Mouse (Mus musculus) embryonic facial prominence, embryonic 11.5 days (tissue): ENCODE measurements at regions not wholly inside any gene's neighbourhood (a gene's known extent, or its start where the extent isn't known, plus 50 kb on each side); places are given as distances from the start of the nearest gene placed in this dataset.

Experiments
- ATAC-seq: fragments of 200-750 bp; cut with Nextera tagmentation; replicated peaks from 2 replicates; pipeline ENCODE4 v1.8.0; 2017; ENCODE audit warnings: low read depth; ENCODE audit not compliant: insufficient number of reproducible peaks, low FRiP score, low TSS enrichment
- DNase-seq: peaks from one replicate; pipeline ENCODE4 v3.0.0-alpha.2; 2015; ENCODE audit warnings: low spot score
- H3K27ac ChIP-seq: fragments of 300-500 bp; sonication (generic); replicated peaks from 2 replicates; pipeline ENCODE4 v1.5.1; 2014; ENCODE audit warnings: mild to moderate bottlenecking, low read depth, low read length, control low read depth
- H3K27me3 ChIP-seq: fragments of 300-500 bp; sonication (generic); 2 replicates; pipeline ENCODE4 v1.6.1; 2014; ENCODE audit warnings: mild to moderate bottlenecking, low read length, moderate library complexity, mixed read lengths; ENCODE audit not compliant: control insufficient read depth, insufficient read depth
- H3K36me3 ChIP-seq: fragments of 300-500 bp; sonication (generic); replicated peaks from 2 replicates; pipeline ENCODE4 v1.6.1; 2014; ENCODE audit warnings: low read depth, mild to moderate bottlenecking, low read length, moderate library complexity, mixed read lengths; ENCODE audit not compliant: control insufficient read depth, insufficient read depth
- H3K4me1 ChIP-seq: fragments of 300-500 bp; sonication (generic); 2 replicates; pipeline ENCODE4 v1.6.1; 2014; ENCODE audit warnings: low read length, mixed read lengths; ENCODE audit not compliant: control insufficient read depth, insufficient read depth
- H3K4me2 ChIP-seq: fragments of 300-500 bp; sonication (generic); 2 replicates; pipeline ENCODE4 v1.6.1; 2014; ENCODE audit warnings: low read depth, mild to moderate bottlenecking, control low read depth, low read length, moderate library complexity
- H3K4me3 ChIP-seq: fragments of 300-500 bp; sonication (generic); 2 replicates; pipeline ENCODE4 v1.5.1; 2014; ENCODE audit warnings: low read depth, low read length, control low read depth
- H3K9ac ChIP-seq: fragments of 300-500 bp; sonication (generic); replicated peaks from 2 replicates; pipeline ENCODE4 v1.6.1; 2014; ENCODE audit warnings: mild to moderate bottlenecking, control low read depth, low read length
- H3K9me3 ChIP-seq: fragments of 300-500 bp; sonication (generic); replicated peaks from 2 replicates; pipeline ENCODE4 v1.6.1; 2016; ENCODE audit warnings: mild to moderate bottlenecking, low read length, inconsistent platforms, mixed read lengths; ENCODE audit not compliant: control insufficient read depth
- WGBS: fragments of 180-500 bp; shearing (Covaris S2); extraction: QIAGEN DNeasy Blood & Tissue Kit; methylation state at CpG from one replicate; pipeline ENCODE4 v1.1.7; 2014; 5-methylcytosine and 5-hydroxymethylcytosine counted together

- WGBS = 89% methylated on average over 7 of the region's 7 CpGs
- no peak for ATAC-seq
These were observed 1098.3 kb upstream of the Cdh9 start for GRCm38 (mm10) chr15:15630283-15630682.

GRCm38 (mm10) chr15:15637130-15637529 lies 1091.4 kb upstream of the Cdh9 start:
- H3K4me3 ChIP-seq = no peak overlapping the region
- no peak overlapping the region for H3K27ac ChIP-seq
- ATAC-seq = peak; percentile 52; the same call in 1 of the 2 replicates
- H3K9ac ChIP-seq = no peak overlapping the region
- H3K27me3 ChIP-seq = no peaks in the 10 kb centered on the region
- no peaks in the 10 kb centered on the region for H3K4me1 ChIP-seq
- no peaks in the 10 kb centered on the region for H3K36me3 ChIP-seq
- WGBS = 57% methylated on average over 2 of the region's 2 CpGs
- no peak overlapping the region for H3K4me2 ChIP-seq
- no peaks in the 10 kb centered on the region for H3K9me3 ChIP-seq
- no peak for DNase-seq

More at GRCm38 (mm10) chr15:15630283-15630682, 1098.3 kb upstream of the Cdh9 start:
- no peak overlapping the region for H3K9ac ChIP-seq
- no peaks in the 10 kb centered on the region for H3K36me3 ChIP-seq
- H3K27ac ChIP-seq = no peak overlapping the region
- H3K4me2 ChIP-seq = no peak overlapping the region
- H3K9me3 ChIP-seq = no peaks in the 10 kb centered on the region
- H3K27me3 ChIP-seq = no peaks in the 10 kb centered on the region
- DNase-seq = no peak
- H3K4me3 ChIP-seq = no peak overlapping the region
- H3K4me1 ChIP-seq = no peaks in the 10 kb centered on the region

- 89% methylated on average over 5 of the region's 5 CpGs for WGBS
These were observed 1079.8 kb upstream of the Cdh9 start for GRCm38 (mm10) chr15:15648734-15649133.

GRCm38 (mm10) chr15:15666744-15667143 lies 1061.8 kb upstream of the Cdh9 start:
- H3K9me3 ChIP-seq = no peaks in the 10 kb centered on the region
- no peak overlapping the region for H3K27ac ChIP-seq
- no peaks in the 10 kb centered on the region for H3K27me3 ChIP-seq
- ATAC-seq (no peak), DNase-seq (no peak)
- H3K4me2 ChIP-seq = no peak overlapping the region
- H3K9ac ChIP-seq = no peak overlapping the region
- no peaks in the 10 kb centered on the region for H3K36me3 ChIP-seq
- no peaks in the 10 kb centered on the region for H3K4me1 ChIP-seq
- no peak overlapping the region for H3K4me3 ChIP-seq

More at GRCm38 (mm10) chr15:15648734-15649133, 1079.8 kb upstream of the Cdh9 start:
- Histone ChIP-seq H3K4me2 (no peak overlapping the region), H3K4me1 (no peaks in the 10 kb centered on the region), H3K36me3 (no peaks in the 10 kb centered on the region), H3K4me3 (no peak overlapping the region), H3K9me3 (no peaks in the 10 kb centered on the region), H3K27me3 (no peaks in the 10 kb centered on the region), H3K27ac (no peak overlapping the region), H3K9ac (no peak overlapping the region)
- DNase-seq = no peak
- ATAC-seq = no peak

- WGBS = 52% methylated on average over 2 of the region's 2 CpGs
- ATAC-seq (no peak), DNase-seq (peak; percentile 40)
- no peaks in the 10 kb centered on the region for H3K27me3 ChIP-seq
- H3K27ac ChIP-seq = no peak overlapping the region
- no peaks in the 10 kb centered on the region for H3K9me3 ChIP-seq
- no peak overlapping the region for H3K9ac ChIP-seq
- no peaks in the 10 kb centered on the region for H3K4me1 ChIP-seq
- H3K4me3 ChIP-seq = no peak overlapping the region
- H3K4me2 ChIP-seq = no peak overlapping the region
- no peaks in the 10 kb centered on the region for H3K36me3 ChIP-seq
These were observed 1035.8 kb upstream of the Cdh9 start for GRCm38 (mm10) chr15:15692713-15693112.

GRCm38 (mm10) chr15:15716694-15717093 lies 1011.9 kb upstream of the Cdh9 start:
- 91% methylated on average over 2 of the region's 2 CpGs for WGBS

GRCm38 (mm10) chr15:15741987-15742386 lies 986.6 kb upstream of the Cdh9 start:
- H3K36me3 ChIP-seq = no peaks in the 10 kb centered on the region
- no peak for ATAC-seq
- no peak overlapping the region for H3K9ac ChIP-seq

More at GRCm38 (mm10) chr15:15716694-15717093, 1011.9 kb upstream of the Cdh9 start:
- H3K27ac ChIP-seq = no peak overlapping the region
- no peak overlapping the region for H3K9ac ChIP-seq
- no peak overlapping the region for H3K4me3 ChIP-seq
- no peak for ATAC-seq
- no peak overlapping the region for H3K4me2 ChIP-seq
- H3K9me3 ChIP-seq = no peaks in the 10 kb centered on the region
- H3K27me3 ChIP-seq = no peaks in the 10 kb centered on the region
- DNase-seq = no peak
- no peaks in the 10 kb centered on the region for H3K36me3 ChIP-seq
- H3K4me1 ChIP-seq = no peaks in the 10 kb centered on the region

GRCm38 (mm10) chr15:15743011-15743410 lies 985.5 kb upstream of the Cdh9 start:
- 83% methylated on average over 5 of the region's 5 CpGs for WGBS

More at GRCm38 (mm10) chr15:15741987-15742386, 986.6 kb upstream of the Cdh9 start:
- Histone ChIP-seq H3K4me2 (no peak overlapping the region), H3K4me1 (no peaks in the 10 kb centered on the region), H3K9me3 (no peaks in the 10 kb centered on the region), H3K27ac (no peak overlapping the region), H3K27me3 (no peaks in the 10 kb centered on the region), H3K4me3 (no peak overlapping the region)
- 93% methylated on average over 4 of the region's 4 CpGs for WGBS
- no peak for DNase-seq

More at GRCm38 (mm10) chr15:15743011-15743410, 985.5 kb upstream of the Cdh9 start:
- Histone ChIP-seq H3K4me3 (no peak overlapping the region), H3K9ac (no peak overlapping the region), H3K27ac (no peak overlapping the region), H3K4me1 (no peaks in the 10 kb centered on the region), H3K4me2 (no peak overlapping the region), H3K36me3 (no peaks in the 10 kb centered on the region), H3K9me3 (no peaks in the 10 kb centered on the region), H3K27me3 (no peaks in the 10 kb centered on the region)
- no peak for ATAC-seq
- DNase-seq = peak; percentile 0
